Mouse (Mus musculus) cerebellum, adult 11 months (tissue): ENCODE results near the gene Tle2.

Experiments
- DNase-seq: peaks from one replicate; pipeline ENCODE4 v3.0.0; 2022

Tle2 gene

DNA sequence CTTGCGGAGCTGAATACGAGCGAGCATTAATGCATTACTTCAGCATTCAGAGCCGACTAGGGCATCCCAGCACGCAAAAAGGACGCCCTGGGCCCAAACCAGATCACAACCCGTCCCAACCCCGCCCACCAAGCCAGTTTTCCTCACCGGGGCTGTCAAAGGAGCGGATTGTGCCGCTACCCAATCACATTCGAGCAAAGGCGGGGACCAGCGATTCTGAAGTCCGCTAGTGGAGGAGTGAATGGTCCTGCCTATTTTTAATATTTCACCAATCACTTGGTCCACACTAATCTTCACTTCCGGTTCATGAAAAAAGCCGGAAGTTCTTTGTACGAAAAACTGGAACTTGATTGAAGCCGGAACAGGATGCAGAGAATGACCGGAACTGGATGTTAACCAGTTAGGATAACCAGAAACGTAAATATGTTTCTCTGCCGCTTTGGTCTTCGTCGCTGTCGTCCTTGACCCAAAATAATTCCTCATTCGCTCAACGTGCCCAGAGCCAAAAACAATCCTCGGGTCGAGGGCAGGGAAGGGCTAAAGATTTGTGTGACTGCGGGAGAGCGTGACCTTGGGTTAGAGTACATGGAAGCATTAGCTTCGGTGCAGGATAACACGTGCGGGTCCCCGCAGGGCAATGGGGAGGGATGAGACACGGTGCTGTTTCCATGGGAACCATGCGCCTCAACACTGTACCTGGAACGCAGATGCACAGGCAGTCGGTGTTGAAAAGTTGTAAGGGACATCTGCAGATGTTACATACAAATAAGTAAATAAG is 31.8 kb downstream of the Tle2 start, which contains the start of gene BC025920:
Gene BC025920 (plus strand): TSS at position 297 of the 778 bp plus-strand sequence.
- peak; percentile 92 for DNase-seq

DNA sequence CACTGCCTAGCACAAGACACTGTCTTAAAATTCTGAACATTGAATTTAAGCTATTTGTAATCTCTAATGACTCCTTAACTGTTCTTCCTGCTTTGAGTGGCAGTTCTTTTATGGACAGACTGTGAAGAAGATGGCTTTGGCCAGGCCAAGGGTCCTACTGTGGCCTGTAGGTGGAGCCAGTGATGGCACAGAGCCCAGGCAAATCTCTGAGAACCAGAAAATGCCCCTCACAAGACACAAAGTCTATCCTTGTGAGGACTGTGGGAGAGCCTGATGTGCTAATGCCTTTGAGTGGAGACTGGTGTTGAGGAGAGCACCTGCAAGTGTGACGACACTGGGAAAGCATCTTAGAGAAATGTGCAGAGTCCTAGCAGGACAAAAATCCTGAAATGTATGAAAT is 33.9 kb downstream of the Tle2 start:
- no peak for DNase-seq

DNA sequence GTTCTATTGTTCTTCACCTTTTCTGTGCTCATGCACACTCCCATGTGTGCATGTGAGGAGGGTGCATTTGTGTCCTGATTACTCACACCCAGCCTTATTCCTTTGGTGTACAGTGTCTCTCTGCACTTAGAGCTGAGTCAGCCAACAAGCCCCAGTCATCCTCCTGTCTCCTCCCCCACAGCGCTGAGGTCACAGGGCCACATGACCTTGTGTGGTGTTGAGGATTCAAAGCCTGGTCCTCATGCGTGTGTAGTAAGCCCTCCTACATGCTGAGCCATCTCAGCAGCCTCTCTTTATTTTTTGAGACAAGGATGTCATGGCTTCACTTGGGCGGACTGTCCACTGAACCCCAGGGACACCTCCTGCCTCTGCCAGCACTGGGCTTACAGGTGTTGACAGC is 38.4 kb downstream of the Tle2 start:
- DNase-seq, result no peak

DNA sequence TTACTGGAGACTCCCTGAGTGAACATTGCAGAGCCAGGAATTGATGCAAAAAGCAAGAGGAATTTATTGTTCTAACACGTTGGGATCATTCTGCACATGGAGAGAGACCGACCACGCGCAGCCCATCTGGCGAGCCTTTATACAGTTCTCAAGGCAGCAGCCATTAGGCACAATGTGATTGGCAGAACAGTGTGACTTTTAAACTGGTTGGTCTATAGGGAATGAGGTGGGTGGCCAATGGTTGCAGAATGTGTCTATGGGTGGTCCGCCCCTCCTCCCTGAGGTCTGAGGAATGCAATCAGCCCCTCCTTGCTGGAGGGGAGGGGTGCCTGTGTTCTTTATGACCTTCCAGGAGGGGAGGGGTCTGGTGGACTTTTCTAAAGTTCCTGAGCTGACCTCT is 41.1 kb downstream of the Tle2 start:
- no peak for DNase-seq

DNA sequence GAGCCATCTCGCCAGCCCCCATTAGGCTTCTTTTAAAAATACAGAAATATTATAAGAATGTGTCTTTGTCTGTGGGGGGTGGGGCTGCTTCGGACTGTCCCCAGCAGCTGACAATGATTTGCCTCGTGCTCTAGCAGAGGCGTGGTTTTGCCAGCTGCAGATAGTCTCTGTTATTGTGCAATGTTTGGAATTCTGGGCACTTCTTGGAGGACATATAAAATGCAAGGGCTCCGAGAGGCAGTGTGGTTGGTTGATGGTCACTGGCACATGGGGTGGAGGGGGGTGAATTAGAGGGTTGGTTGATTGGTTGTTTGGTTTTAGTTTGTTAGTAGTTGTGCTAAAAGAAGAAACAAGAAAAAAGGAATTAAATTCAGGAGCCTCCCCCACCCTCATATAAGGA is 45.6 kb downstream of the Tle2 start:
- DNase-seq, result no peak

DNA sequence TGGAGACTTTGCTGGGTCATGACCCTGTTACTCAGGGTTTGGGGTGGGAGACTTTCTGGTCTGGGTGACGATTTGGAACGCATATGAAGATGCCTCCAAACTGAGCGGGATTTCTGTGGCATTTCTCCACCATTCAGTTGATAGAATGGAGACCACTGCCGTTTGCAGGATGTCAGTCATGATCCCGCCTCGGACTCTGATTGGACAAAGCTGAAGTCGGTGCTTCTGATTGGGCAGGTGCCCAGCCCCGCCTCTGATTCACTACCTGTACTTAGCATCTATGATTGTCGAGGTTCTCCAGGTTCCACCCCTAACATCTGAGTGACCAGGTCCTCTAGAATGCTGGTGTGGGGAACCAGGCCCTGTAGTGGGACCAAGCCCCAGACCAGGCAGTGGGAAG is 46.4 kb downstream of the Tle2 start:
- no peak for DNase-seq

DNA sequence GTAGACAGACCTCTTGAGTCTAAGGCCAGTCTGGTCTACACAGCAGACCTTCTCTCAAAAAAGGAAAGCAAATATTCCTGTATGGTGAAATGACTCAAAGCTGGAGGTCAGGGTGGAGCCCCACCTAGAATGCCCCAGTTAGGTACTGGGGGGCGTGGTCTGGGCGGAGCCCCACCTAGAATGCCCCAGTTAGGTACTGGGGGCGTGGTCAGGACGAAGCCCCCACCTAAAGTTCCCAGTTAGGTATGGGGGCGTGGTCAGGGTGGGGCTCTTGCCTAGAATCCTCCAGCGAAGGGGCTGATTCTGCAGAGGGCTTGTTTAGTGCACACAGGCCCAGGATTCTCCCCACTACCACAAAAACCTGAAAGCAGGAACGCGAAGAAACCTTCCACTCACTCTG is 49.1 kb downstream of the Tle2 start:
- DNase-seq, result no peak

DNA sequence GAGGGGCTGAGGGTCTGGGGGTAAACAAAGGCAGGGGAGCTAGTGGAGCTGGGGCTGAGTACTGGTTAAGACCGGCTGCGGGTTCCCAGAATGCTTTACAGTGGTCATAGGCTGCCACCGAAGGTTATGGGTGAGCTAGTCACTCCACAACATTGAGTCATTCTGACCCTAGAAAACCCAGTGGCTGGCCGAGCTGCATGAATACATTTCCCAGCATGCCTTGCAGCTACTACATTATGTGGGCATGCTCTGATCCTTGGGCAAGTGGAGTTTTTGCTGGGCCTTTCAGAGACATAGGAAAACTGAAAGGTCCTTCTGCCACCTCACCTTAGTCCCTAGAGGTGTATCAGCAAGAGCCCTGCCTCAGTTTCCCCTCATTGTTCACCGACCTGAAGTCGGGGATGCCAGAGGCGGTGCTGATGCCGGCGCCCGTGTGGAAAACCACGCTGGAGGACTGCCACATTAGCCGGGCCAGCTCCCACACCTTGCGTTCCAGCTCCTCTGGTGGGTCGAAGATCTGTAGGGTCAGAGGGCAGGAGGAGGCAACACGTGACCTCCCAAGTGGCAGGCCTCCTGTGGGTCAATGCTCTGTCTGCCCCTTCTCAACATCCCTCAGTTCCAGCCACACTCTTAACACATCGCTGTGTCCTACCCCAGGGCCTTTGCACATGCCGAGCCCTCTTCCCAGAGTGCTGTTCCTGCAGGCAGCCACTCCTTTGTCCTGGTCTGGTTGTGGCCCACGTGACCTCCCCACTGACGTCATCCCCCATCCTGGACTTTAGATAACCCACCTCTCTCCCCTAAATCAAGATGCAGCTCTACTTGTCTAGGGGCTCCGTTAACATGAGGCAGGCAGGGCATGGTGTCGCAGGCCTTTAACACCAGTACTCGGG is 52.0 kb downstream of the Tle2 start:
- peak; percentile 45 for DNase-seq

DNA sequence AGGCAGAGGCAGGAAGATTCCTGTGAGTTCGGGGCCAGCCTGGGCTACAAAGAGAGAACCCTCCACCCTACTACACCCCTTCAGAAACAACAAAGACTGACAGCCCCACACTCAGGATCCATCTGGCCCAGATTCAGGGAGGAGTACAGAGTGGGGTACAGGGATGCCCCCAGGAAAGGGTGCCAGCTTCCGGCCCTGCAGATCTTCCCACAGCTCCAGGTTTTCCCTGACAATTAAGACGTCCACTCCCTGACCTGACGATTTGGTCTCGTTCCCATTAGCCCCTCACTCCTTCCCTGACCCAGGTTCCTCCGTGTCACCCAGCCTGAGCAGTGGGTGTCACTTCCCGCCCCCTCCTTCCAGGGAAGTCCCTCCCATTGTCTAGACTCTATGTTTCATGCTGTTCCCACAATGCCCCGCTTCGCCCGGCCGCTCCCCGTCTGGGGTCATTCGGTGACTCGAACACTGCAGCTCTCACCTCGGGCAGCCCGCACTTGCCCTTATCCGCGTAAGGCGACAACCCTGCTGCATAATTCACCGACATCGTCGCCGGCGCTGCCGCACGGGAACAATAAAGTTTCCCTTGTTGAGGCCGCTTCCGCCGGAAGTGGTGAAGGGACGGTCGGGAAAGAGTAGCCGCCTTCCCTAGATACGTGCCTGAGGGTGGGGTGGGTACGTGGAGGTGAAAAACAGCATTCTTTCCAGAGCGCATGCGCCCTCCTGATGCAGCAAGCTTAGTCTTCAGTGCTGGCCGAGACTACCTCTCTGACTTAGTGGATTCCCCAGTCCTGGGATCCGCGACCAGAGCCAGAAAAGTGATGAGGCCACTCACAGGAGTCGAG is 52.9 kb downstream of the Tle2 start, which contains the start of gene Sirt6:
Gene Sirt6 (minus strand): TSS at position 804 of the 842 bp plus-strand sequence.
- DNase-seq, result peak; percentile 94

DNA sequence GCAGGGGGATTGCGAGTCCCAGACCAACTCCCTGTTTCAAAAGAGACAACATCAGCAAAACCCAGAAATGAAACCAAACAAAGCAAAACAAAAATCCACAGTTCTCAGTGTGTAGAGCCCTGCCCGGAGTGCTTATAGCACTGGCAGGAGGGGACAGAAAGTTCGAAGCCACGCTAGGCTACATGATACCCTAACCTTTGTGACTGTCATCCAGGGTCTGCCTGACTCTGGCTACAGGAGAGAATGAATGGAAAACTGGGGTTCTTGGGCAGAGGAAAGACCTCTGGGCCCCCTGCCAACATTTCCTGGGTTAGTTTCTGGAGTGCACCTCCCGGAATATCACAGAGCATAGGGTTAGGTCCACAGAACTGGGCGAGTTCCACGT is 53.5 kb downstream of the Tle2 start:
- DNase-seq, result peak; percentile 60

DNA sequence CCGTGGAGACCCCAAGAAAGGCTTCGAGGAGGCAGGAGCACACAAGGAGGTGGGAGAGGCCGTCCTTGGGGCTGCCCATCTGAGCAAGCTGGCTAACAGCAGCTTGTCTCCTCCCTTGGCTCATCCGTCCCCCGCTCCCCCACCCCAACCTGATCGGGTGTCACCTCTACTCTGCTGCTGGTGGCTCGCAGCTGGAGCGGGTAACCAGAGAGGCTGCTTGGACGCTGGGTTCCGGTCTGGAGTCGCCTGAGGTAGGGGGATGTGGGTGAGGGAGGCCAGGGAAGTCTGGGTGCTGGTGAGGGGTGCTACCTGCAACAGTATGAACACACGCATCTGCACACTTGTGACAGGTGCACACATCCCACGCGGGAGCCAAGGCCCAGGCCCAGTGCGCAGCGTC is 54.0 kb downstream of the Tle2 start, which contains the start of gene Ankrd24:
Gene Ankrd24 (plus strand): TSS at position 151 of the 400 bp plus-strand sequence.
- no peak for DNase-seq

DNA sequence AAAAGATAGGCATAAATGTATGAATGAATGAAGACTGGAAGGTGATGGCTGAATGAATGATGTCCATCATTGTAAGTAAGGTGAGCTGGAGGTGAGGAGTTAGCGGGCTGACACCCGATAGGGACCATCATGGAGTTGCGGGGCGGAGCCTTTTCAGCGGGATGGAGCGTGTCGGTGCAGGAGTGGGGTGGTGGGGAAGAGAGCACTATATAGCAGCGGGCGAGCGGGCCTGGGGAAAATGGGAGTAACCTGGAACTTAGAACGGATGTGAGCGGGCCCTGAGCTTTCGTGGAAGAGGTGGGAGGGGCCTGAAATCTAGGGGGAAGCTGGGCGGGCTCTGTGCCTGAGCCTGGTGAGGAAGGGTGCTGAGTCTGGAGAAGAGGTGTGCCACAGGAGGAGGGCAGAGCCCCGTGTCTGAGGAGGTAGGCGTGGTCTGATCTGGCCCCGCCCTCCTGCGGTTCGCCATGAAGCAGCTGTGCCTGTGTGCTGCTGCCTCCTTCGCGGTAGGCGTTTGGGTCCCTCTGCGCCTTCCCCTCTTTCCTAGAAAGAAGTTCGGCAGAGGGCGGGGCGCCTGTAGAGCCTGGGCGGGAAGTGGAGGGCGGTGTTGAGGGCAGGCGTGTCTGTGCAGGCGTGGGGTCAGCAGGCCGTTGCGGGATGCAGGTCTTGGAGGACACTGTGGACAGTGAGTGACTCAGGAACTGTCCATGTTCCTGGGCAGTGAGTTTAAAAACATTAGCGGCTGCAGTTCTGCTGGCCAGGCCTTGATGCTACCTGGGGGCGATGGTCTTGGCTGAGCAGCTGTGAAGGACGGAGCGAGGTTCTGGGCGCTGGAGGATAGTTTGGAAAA is 59.1 kb downstream of the Tle2 start:
- DNase-seq, result peak; percentile 78

DNA sequence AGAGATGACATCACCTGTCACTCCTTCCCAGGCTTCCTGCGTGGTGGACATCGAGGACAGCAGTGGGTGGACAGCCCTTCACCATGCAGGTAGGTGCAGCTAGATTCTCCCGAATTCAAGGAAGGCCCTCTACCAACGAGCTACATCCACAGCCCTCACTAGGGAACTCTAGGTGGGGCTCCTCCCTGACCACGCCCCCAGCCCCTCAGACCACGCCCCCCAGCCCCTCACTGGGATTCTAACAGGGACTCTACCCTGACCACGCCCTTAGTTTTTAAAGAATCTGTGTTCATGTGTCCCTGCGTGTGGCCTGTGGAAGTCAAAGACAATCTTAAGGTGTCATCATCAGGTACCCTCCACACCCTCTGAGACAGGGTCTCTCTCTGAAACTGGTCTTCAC is 62.0 kb downstream of the Tle2 start:
- DNase-seq, result no peak

DNA sequence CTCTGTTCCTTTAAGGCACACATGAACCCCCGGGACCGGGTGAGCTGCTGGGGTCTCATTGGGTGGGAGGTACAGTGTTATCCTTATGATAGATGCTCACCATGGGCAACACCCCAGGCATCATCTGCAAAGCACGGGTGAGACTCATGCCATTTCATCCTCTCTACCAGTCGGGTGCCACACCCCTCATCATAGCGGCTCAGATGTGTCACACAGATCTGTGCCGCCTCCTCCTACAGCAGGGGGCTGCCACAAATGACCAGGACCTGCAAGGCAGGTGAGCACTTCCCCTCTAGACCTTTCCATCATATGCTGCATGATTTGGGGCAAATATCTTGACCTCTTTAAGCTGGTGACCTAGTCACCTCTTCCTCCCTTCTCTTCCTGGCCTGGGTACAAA is 63.7 kb downstream of the Tle2 start:
- no peak for DNase-seq
